Mouse (Mus musculus) hindbrain, embryonic 15.5 days (tissue): ENCODE measurements around the gene Ttll5. TPM values are rescaled to one million over a fixed set of nuclear protein-coding genes. Genes with fewer than 3 reads are reported as not detected.

Source experiments
- ATAC-seq: fragments of 200-750 bp; cut with Nextera tagmentation; 2 replicates; pipeline ENCODE4 v1.8.0; 2017; ENCODE audit warnings: low read depth, moderate number of reproducible peaks, moderate TSS enrichment; ENCODE audit not compliant: low FRiP score
- H3K27ac ChIP-seq: fragments of 300-500 bp; sonication (generic); replicated peaks from 2 replicates; pipeline ENCODE4 v1.5.1; 2015; ENCODE audit warnings: mild to moderate bottlenecking, inconsistent platforms
- H3K27me3 ChIP-seq: fragments of 300-500 bp; sonication (generic); 2 replicates; pipeline ENCODE4 v1.6.1; 2015; ENCODE audit warnings: control low read depth, inconsistent platforms
- H3K36me3 ChIP-seq: fragments of 300-500 bp; sonication (generic); 2 replicates; pipeline ENCODE4 v1.6.1; 2015; ENCODE audit warnings: control low read depth, inconsistent platforms
- H3K4me1 ChIP-seq: fragments of 300-500 bp; sonication (generic); replicated peaks from 2 replicates; pipeline ENCODE4 v1.6.1; 2015; ENCODE audit warnings: control low read depth, inconsistent platforms
- H3K4me2 ChIP-seq: fragments of 300-500 bp; sonication (generic); 2 replicates; pipeline ENCODE4 v1.6.1; 2015; ENCODE audit warnings: moderate library complexity, mild to moderate bottlenecking, inconsistent platforms
- H3K4me3 ChIP-seq: fragments of 300-500 bp; sonication (generic); 2 replicates; pipeline ENCODE4 v1.5.1; 2015; ENCODE audit warnings: mild to moderate bottlenecking, inconsistent platforms
- H3K9ac ChIP-seq: fragments of 300-500 bp; sonication (generic); 2 replicates; pipeline ENCODE4 v1.6.1; 2015; ENCODE audit warnings: inconsistent platforms
- H3K9me3 ChIP-seq: fragments of 300-500 bp; sonication (generic); 2 replicates; pipeline ENCODE4 v1.6.1; 2016; ENCODE audit warnings: control low read depth, inconsistent platforms
- WGBS: fragments of 180-500 bp; shearing (Covaris S2); methylation state at CpG from one replicate; pipeline ENCODE4 v1.1.7; 2015; 5-methylcytosine and 5-hydroxymethylcytosine counted together
- polyA plus RNA-seq: library from polyadenylated mRNA; unstranded; fragments of >200 nt; fragmentation: Nextera tagmentation; extraction: Ambion mirVana; gene quantifications from 2 replicates; pipeline ENCODE4 v1.2.1, GENCODE M21; 2015

The Ttll5 gene
- polyA plus RNA-seq, 1 experiment from 2014 or later, result 11.8 TPM

- H3K4me2 ChIP-seq, result no peak overlapping the region
- no peak for ATAC-seq
- H3K36me3 ChIP-seq, result no peaks in the 10 kb centered on the region
- H3K9ac ChIP-seq, result no peak overlapping the region
- WGBS, result 49% methylated on average over 4 of the region's 4 CpGs
- H3K4me3 ChIP-seq, result no peak overlapping the region
- no peak overlapping the region for H3K27ac ChIP-seq
- peaks cover 16% of the 10 kb centered on the region; the same call in 1 of the 2 replicates for H3K4me1 ChIP-seq
- no peaks in the 10 kb centered on the region for H3K27me3 ChIP-seq
- no peaks in the 10 kb centered on the region for H3K9me3 ChIP-seq
These were observed 149.6 kb downstream of the Ttll5 start for GRCm38 (mm10) chr12:85974030-85974429.

- no peak for ATAC-seq
- H3K27ac ChIP-seq, result no peak overlapping the region
- no peak overlapping the region for H3K4me2 ChIP-seq
- H3K9me3 ChIP-seq, result no peaks in the 10 kb centered on the region
- H3K9ac ChIP-seq, result no peak overlapping the region
- WGBS, result 74% methylated on average over 5 of the region's 5 CpGs
- no peak overlapping the region for H3K4me3 ChIP-seq
- H3K36me3 ChIP-seq, result no peaks in the 10 kb centered on the region
- H3K27me3 ChIP-seq, result no peaks in the 10 kb centered on the region
- no peaks in the 10 kb centered on the region; the same call in 1 of the 2 replicates for H3K4me1 ChIP-seq
These were observed 155.5 kb downstream of the Ttll5 start for GRCm38 (mm10) chr12:85979996-85980395.

GRCm38 (mm10) chr12:85985524-85985923 lies 161.1 kb downstream of the Ttll5 start:
- H3K4me1 ChIP-seq, result peaks cover 26% of the 10 kb centered on the region

GRCm38 (mm10) chr12:85986024-85986423 lies 161.6 kb downstream of the Ttll5 start:
- Histone ChIP-seq H3K27me3 (no peaks in the 10 kb centered on the region), H3K4me2 (no peak overlapping the region), H3K36me3 (no peaks in the 10 kb centered on the region), H3K4me3 (no peak overlapping the region), H3K4me1 (peaks cover 26% of the 10 kb centered on the region), H3K27ac (no peak overlapping the region), H3K9ac (no peak overlapping the region), H3K9me3 (no peaks in the 10 kb centered on the region)
- ATAC-seq, result no peak
- 63% methylated on average over 7 of the region's 7 CpGs for WGBS

More at GRCm38 (mm10) chr12:85985524-85985923, 161.1 kb downstream of the Ttll5 start:
- Histone ChIP-seq H3K9ac (no peak overlapping the region), H3K4me3 (no peak overlapping the region), H3K27me3 (no peaks in the 10 kb centered on the region), H3K4me2 (no peak overlapping the region), H3K27ac (no peak overlapping the region), H3K9me3 (no peaks in the 10 kb centered on the region), H3K36me3 (no peaks in the 10 kb centered on the region)
- ATAC-seq, result no peak
- whole genome bisulfite sequencing, result 85% methylated on average over 4 of the region's 4 CpGs

- Histone ChIP-seq H3K4me2 (peak overlapping the region; percentile 16; the same call in 1 of the 2 replicates), H3K27me3 (no peaks in the 10 kb centered on the region), H3K27ac (0 out of 2 replicates have a peak overlapping the region, but pooled peaks have one; percentile 15), H3K9ac (no peak overlapping the region), H3K9me3 (no peaks in the 10 kb centered on the region), H3K36me3 (no peaks in the 10 kb centered on the region), H3K4me3 (no peak overlapping the region), H3K4me1 (peaks cover 26% of the 10 kb centered on the region)
- 30% methylated on average over 13 of the region's 13 CpGs for WGBS
- peak; percentile 56; the same call in 1 of the 2 replicates for ATAC-seq
These were observed 162.3 kb downstream of the Ttll5 start for GRCm38 (mm10) chr12:85986540-85987443.

GRCm38 (mm10) chr12:85987444-85987889 lies 163.0 kb downstream of the Ttll5 start:
- Histone ChIP-seq H3K36me3 (no peaks in the 10 kb centered on the region), H3K4me3 (no peak overlapping the region), H3K27me3 (no peaks in the 10 kb centered on the region), H3K27ac (0 out of 2 replicates have a peak overlapping the region, but pooled peaks have one; percentile 15), H3K4me2 (no peak overlapping the region), H3K9me3 (no peaks in the 10 kb centered on the region), H3K9ac (no peak overlapping the region), H3K4me1 (peaks cover 26% of the 10 kb centered on the region)
- ATAC-seq, result no peak
- 53% methylated on average over 5 of the region's 5 CpGs for WGBS

GRCm38 (mm10) chr12:85988121-85988520 lies 163.7 kb downstream of the Ttll5 start:
- 91% methylated on average over 4 of the region's 4 CpGs for WGBS
- H3K27ac ChIP-seq, result no peak overlapping the region
- no peak for ATAC-seq

GRCm38 (mm10) chr12:85988818-85989377 lies 164.4 kb downstream of the Ttll5 start:
- Histone ChIP-seq H3K9ac (no peak overlapping the region), H3K4me2 (no peak overlapping the region), H3K27me3 (no peaks in the 10 kb centered on the region), H3K36me3 (no peaks in the 10 kb centered on the region), H3K9me3 (no peaks in the 10 kb centered on the region), H3K27ac (no peak overlapping the region), H3K4me3 (no peak overlapping the region), H3K4me1 (peaks cover 26% of the 10 kb centered on the region)
- WGBS, result 93% methylated on average over 4 of the region's 4 CpGs
- ATAC-seq, result no peak

More at GRCm38 (mm10) chr12:85988121-85988520, 163.7 kb downstream of the Ttll5 start:
- H3K4me2 ChIP-seq, result no peak overlapping the region
- H3K9me3 ChIP-seq, result no peaks in the 10 kb centered on the region
- H3K4me1 ChIP-seq, result peaks cover 26% of the 10 kb centered on the region
- no peak overlapping the region for H3K4me3 ChIP-seq
- no peaks in the 10 kb centered on the region for H3K27me3 ChIP-seq
- no peak overlapping the region for H3K9ac ChIP-seq
- H3K36me3 ChIP-seq, result no peaks in the 10 kb centered on the region

GRCm38 (mm10) chr12:85992013-85992837 lies 167.8 kb downstream of the Ttll5 start:
- no peak overlapping the region for H3K9ac ChIP-seq
- no peak for ATAC-seq
- 44% methylated on average over 7 of the region's 7 CpGs for WGBS

GRCm38 (mm10) chr12:85992838-85993234 lies 168.4 kb downstream of the Ttll5 start:
- Histone ChIP-seq H3K4me1 (peaks cover 3% of the 10 kb centered on the region; the same call in 1 of the 2 replicates), H3K4me3 (no peak overlapping the region), H3K4me2 (no peak overlapping the region), H3K27me3 (no peaks in the 10 kb centered on the region), H3K9ac (no peak overlapping the region), H3K27ac (no peak overlapping the region), H3K36me3 (peaks cover 9% of the 10 kb centered on the region; the same call in 1 of the 2 replicates), H3K9me3 (no peaks in the 10 kb centered on the region)
- no peak for ATAC-seq
- WGBS, result 95% methylated on average over 2 of the region's 2 CpGs

More at GRCm38 (mm10) chr12:85992013-85992837, 167.8 kb downstream of the Ttll5 start:
- Histone ChIP-seq H3K4me3 (no peak overlapping the region), H3K9me3 (no peaks in the 10 kb centered on the region), H3K4me2 (no peak overlapping the region), H3K27me3 (no peaks in the 10 kb centered on the region), H3K4me1 (peaks cover 6% of the 10 kb centered on the region), H3K27ac (no peak overlapping the region), H3K36me3 (peaks cover 9% of the 10 kb centered on the region; the same call in 1 of the 2 replicates)

- 83% methylated on average over 5 of the region's 5 CpGs for WGBS
- Histone ChIP-seq H3K9ac (no peak overlapping the region), H3K27ac (no peak overlapping the region), H3K4me3 (no peak overlapping the region), H3K27me3 (no peaks in the 10 kb centered on the region), H3K4me2 (no peak overlapping the region), H3K4me1 (no peaks in the 10 kb centered on the region), H3K9me3 (no peaks in the 10 kb centered on the region), H3K36me3 (peaks cover 9% of the 10 kb centered on the region; the same call in 1 of the 2 replicates)
- ATAC-seq, result no peak
These were observed 169.4 kb downstream of the Ttll5 start for GRCm38 (mm10) chr12:85993790-85994360.
